Mouse (Mus musculus) adrenal gland, adult (tissue): ENCODE results near the gene Dop1b.
"Not testable (repeated sequence)": the region's sequence is repeated elsewhere in the genome, so short reads cannot be mapped to it uniquely, and the experiment has no call there.

Experiments used
- DNase-seq, 2 experiments: peaks; one replicate each; pipeline ENCODE4 v3.0.0; 2022 to 2023; ENCODE audit warnings: low spot score in 1 of 2; ENCODE audit not compliant: inconsistent age in 2 of 2

Gene Dop1b

DNA sequence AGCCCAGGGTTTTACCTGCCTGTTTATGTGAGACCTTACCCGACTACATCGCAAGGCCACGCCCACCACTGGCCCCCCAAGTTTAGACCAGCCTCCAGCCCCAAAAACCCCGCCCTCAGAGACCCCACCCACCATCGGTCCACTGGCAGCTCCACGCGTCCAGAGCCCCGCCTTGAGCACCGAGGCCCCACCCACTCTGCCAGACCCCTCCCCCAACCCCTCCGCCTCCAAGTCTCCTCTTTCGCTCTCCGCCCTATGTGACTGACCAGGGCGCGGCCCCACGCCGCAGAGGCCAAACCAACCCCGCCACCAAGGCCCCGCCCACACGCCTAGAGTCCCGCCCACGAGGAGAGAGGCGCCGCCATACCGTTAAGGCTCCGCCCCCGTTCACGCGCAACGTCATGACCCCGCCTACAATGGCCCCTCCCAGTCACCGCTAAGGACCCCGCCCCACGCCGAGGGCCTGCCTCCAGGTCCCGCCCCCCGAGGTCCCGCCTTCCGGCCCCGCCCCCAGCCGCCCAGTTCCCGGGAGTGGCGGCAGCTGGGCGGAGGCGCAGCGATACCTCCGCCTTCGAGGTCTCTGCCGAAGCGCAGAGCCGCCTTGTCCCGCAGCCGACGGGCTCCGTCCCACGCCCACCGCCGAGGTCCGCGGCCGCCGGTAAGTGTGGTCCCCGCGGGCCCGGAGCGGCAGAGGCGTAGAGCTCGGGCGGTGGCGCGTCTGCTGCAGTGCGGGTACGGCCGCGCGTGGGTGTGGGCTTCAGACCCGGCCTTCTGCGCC is at the start of gene Dop1b:
TSS of gene Dop1b (plus strand) at position 494 of the 778 bp plus-strand sequence.
- peak; percentile 99 to 100 for DNase-seq

DNA sequence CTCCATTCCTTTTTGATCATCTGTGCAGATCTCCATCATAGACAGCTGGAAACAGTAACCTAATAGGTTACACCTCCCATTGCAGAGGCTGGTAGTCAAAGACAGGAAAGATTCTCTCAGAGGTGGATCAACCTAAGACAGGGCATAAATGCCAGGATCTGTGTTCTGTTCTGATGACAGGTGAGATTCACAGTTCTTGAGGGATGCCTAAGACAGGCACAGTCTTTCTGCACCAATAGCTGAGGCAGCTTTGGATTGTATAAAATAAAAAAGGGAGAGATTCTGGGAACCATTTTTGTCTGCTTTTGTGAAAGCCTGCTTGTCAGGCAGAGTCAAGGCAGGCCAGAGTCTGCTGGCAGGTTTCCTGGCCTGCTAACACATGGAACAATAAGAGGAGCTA is 43.7 kb upstream of the Dop1b start:
- no peak for DNase-seq

DNA sequence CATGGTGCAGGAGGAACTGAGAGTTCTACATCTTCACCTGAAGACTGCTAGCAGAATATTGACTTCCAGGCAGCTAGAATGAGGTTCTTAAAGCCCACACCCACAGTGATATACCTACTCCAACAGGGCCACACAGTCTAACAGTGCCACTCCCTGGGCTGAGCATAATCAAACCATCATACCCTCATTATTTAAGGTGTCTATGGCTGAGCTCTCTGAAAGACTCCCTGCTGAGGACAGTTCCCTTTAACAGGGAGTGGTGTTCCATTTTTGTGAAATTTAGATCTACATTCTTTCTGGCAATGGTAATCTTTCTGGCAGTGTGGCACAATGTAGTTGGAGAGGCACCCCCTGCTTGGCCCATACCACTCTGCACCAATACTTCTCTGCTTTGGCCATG is 42.2 kb upstream of the Dop1b start:
- DNase-seq = no peak

DNA sequence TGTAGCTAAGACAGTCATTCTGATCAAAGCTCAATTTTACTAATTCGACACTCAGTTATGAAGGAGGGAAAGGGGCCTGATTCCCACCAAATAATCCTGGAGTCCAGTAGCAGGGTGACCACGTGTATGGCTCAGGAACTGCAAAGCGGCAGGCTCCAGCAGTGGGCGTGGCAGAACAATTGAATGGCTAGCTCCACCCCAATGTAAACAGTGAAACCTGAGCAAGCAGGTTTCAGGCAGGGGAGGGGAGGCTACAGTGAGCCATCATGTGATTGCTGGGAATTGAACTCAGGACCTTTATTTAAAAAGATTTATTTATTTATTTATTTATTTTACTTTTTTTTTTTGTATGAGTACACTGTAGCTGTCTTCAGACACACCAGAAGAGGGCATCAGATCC is 41.2 kb upstream of the Dop1b start:
- DNase-seq = not testable (repeated sequence)

DNA sequence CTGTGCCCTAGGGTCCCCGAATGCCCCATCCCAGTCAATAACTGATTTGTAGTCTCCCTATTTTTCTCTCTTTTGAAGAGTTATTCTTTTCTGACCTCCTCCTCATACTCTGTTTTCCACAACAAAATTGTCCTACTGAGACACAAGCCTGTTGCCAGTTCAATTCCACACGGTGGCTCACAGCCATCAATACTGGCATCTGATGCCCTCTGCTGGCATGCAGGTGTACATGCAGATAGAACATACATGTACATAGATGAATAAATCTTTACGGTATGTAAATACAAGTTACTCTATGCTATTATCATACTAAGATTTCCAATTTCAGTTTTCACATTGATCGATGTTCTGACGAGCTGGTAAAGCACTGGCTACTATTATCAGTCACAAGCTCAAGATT is 40.6 kb upstream of the Dop1b start:
- DNase-seq = no peak

DNA sequence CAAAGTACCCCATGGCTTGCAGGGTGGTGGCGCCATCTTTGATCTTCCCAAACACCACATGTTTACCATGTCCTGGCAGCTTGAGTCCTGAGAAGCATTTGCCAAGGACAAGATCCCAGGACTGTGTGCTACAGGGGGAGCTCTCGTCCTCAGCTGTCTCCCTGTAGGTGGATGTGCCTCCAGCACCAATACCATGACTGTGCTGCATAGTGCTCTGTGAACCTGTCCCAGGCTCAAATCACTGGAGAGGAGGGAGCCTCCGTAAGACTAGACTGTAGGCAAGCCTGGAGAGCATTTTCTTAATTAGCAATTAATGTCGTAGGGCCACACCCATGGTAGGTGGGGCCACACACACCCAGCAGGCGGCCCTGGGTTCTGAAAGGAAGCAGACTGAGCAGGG is 35.3 kb upstream of the Dop1b start:
- DNase-seq = no peak

DNA sequence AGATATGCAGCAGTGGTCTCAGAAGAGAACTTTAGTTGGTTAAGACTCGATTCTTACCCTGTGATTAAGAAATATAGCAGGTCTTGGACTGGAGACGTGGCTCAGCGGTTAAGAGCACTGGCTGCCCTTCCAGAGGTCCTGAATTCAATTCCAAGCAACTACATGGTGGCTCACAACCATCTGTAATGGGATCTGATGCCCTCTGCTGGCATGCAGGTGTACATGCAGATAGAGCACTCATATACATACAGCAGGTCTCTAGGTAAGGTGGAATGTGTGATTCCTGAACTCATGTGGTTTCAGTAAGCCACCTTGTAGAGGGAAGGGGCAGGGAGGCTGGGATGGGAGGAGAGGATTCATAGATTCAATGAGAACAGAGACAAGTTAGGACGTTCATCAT is 33.5 kb upstream of the Dop1b start:
- DNase-seq = no peak

DNA sequence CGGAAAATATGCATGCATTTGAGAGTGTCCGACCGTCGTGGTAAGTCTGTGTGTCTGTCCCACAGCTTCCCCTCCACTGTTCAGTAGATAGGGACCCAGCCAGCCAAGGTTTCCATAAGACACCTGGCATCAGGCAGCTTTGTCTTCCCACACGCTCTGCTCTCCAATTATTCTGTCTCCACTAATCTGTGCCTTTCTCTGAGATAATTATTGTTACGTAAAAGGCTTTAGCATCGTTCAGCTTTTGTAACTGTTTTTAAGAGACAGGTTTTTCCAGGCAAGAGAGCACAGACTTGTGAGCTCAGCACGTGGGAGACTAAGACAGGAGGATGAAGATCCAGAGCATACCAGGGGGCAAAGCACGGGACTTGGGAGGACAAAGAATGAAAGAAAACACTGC is 32.5 kb upstream of the Dop1b start:
- DNase-seq = no peak

DNA sequence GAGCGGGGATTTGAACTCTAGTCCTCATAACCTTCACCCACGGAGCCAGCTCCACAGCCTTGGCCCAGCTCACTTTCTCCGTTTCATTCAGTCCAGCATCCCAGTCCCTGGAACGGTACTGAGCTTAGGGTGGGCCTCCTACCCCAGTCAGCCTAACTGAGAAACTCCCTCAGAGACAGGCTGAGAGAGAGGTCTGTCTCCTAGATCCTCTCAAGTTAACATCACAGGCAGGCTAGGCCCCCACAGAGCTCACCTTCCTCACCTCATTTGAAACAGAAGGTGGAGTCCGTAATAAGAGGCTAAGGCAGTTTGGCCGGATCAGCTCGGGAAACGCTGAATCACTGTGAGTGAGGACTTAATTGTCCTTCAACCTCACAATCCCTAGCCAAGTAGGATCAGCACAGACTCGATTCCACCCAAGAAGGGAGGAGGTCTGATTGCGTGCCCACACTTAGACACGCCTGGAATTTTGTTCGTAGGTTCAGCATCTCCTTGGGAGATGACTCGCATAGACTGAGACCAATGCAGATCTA is 29.5 kb upstream of the Dop1b start:
- DNase-seq = no peak

DNA sequence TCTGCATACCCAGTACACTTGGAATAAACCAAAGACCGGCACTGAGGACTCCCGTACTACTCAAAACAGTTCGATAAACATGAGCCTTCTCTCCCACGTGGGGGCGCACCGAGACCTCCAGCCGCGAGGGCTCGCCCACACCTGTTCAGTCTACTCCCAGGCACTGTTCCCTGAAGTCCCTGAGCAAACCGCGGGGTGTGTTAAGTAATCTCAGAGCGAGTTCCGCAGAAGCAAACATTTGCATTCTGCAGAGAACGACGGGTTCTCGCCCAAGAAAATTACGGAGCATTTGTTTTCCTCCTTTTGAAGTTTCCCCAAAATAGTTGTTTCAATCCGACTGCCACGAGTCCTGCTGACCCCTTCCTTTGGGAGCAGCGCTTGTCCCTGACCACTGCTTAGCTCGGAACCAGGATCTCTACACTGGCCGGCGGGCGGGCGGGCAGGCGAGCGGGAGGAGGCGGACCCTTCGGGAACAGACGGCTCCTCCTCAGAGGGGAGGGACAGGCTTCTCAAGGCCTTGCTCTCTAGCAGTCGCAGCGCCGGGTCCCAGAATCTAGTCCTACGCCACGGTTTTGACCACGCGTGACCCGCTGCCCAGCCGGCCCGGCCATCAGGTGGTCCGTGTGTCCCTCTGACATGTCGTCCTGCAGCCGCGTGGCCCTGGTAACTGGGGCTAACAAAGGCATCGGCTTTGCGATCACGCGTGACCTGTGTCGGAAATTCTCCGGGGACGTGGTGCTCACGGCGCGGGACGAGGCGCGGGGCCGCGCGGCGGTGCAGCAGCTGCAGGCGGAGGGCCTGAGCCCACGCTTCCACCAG is 28.8 kb upstream of the Dop1b start, which contains the start of gene Cbr3:
TSS of gene Cbr3 (plus strand) at position 527 of the 819 bp plus-strand sequence.
- DNase-seq = peak; percentile 83 to 94

DNA sequence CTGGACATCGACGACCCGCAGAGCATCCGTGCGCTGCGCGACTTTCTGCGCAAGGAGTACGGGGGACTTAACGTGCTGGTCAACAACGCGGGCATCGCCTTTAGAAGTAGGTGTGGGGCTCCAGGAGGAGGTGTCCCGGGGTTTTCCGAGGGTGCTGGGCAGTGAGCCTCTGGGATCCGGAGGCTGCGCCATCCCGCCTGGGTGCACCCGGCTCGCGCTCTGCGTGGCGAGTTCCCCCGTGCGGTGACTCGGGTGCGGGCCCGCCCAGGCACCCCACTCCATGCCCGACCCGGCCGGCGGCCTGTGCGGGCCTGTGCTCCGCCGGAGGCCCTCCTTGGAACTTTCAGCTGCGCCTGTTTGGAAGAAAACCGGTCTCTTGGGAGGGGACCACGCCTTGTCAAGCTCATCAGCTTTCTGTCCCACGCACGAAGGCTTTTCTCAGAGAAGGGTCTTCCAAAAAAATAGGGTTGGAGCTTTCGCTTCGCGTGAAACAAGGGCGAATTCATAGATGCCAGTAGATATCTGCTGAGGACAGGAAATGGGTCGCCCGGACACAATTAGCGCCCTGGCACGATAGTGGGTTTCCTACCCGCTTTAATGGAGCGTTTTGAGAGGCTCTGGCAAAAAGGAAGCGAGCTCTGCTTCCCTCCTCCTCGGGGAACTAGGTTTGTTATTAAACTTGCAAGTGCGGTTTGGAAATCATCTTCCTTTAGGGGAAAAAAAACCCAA is 28.0 kb upstream of the Dop1b start:
- peak; percentile 57 to 78 for DNase-seq

DNA sequence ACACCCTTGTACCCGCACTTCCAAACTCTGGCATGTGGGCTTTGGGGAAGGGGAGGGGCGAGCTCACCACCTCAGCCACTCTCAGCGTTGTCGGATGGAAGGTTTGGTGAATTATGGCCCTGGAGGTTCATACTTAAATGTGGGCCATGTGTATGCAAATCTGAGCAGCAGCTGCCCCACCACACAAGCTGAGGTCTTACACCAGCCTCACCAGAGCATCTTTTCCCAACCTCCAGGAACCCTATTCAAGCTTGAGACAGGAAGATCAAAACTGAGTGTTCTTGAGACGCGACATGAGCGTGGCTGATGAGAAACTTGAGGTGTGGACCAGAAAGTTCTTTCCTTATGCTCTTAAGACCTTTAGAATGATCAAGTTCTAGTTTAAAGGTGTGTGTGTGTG is 27.3 kb upstream of the Dop1b start:
- DNase-seq = no peak

DNA sequence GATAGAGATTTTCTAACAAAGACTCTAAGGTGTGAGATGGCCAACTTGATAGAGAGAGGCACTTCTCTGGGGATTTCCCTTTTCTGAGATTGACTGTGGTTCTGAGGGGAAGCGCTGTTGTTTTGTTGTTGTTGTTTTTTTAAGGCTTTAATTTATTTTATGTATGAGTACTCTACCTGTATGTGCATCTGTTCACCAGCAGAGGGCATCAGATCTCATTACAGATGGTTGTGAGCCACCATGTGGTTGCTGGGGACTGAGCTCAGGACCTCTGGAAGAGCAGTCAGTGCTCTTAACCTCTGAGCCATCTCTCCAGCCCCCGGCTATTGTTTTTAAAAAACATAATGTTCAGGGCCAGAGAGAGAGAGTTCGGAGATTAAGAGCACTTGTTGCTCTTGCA is 25.9 kb upstream of the Dop1b start:
- DNase-seq = not testable (repeated sequence)

DNA sequence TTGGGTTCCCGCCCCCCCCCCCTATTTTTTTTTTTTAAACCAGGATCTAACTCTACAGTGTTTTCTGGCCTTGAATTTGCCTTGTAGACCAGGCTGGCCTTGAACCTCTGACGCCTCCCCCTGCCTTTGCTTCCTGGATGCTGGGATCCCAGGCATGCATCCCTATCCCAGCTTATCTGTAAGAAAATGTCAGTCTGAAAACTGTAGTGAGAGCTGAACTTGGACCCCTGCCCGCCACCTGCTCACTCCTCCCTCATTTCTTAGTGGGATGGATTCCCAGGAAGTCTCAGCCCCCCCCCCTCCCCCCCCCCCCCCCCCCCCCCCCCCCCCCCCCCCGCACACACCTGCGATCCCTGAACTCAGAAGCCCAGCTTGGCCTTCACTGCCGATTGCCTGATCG is 25.3 kb upstream of the Dop1b start:
- DNase-seq = no peak

DNA sequence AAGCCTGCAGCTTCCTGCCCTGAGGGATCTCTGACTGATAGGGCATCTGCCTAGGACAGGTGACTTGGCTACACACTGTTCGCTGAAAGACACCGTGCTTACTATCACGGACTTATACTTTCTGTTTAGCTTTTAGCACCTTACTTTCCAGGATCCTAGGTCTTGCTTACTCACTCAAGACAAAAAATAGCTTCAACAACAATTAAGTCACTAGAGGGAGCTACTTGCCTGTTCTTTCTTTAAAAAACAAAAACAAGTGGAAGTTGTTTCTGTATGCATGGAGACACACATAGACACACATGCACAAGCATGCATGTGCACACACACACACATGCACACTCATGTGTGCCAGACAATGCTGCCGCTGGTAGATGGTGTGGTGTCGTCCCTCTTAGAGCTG is 24.8 kb upstream of the Dop1b start:
- DNase-seq = peak in 1 of 2 experiments; percentile 73

DNA sequence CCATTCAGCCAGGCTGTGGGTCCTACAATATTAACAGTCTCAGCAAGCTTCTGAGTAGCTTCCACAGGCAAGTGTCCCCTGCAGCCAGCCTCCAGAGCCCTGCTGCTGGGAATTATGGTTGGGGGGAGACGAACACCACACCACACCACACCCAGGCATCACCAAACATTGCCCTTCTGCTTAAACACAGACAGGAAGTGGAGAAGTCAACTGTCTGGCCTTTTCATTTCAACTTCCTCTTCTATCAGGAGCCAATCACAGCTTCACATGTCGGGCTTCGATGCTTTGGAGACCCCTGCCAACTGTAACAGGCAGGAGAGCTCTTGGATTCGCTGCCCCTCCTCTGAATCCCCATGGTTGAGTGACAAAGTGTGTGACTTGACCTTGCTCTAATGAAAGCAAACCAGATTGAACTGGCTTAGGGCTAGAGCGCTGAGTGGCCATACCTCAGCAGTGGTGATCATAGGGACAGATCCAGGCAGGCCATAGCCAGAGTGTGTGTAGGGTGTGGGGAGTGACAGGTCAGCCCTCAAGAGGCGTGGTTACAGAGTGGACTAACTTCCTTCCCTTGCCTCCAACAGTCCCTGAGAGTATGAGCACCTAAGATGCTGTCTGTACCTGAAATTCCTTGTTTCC is 20.4 kb upstream of the Dop1b start:
- DNase-seq = no peak

DNA sequence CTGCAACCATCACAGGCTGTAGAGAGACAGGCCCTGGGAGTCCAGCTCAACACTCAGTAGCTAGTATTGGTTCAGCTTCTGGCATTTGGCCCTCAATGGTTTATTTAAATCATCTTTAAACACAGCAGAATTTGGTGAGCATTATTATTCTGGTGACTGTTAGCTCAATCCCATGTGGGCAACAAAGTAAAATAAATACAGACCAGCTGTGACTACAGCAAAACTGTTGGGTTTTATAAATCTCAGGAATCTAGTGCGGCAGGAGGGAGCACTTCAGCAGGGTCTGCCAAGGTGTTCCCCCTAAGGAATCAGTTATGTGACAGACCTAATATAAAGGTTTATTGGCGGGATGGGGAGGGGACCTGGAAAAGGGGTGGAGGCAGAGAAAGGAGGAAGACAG is 19.0 kb upstream of the Dop1b start:
- DNase-seq = no peak

DNA sequence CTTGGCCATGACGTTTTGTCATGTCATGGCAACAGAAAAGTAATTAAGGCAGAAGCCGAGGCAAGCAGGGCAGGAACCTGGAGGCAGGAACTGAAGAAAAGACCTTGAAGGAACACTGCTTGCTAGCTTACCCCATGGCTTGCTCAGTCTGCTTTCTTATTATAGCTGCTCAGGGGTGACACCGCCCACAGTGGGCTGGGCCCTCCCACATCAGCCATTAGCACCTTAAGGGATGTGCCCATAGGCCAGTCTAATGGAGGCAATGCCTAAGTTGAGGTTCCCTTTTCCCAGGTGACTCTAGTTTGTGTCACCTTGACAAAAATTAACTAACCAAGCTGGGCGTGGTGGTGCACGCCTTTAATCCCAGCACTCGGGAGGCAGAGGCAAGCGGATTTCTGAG is 4.6 kb upstream of the Dop1b start:
- no peak for DNase-seq

DNA sequence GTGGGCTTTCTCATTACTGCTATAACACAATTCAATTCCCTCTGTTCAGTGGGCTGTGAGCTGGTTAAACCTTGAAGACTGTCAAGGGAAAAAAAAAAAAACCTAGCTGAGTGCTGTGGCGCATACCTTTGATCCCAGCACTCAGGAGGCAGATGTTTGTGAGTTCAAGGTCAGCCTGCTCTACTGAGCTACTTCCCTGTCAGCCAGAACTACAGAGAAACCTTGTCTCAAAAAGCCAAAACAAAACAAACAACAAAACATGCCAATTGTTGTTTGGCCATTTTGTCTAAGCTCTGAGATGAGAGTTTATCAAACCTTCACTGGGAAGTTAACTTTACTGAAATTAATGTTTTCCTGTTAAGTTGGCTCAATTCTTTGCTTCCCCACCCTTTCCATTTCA is 2.5 kb upstream of the Dop1b start:
- no peak for DNase-seq

DNA sequence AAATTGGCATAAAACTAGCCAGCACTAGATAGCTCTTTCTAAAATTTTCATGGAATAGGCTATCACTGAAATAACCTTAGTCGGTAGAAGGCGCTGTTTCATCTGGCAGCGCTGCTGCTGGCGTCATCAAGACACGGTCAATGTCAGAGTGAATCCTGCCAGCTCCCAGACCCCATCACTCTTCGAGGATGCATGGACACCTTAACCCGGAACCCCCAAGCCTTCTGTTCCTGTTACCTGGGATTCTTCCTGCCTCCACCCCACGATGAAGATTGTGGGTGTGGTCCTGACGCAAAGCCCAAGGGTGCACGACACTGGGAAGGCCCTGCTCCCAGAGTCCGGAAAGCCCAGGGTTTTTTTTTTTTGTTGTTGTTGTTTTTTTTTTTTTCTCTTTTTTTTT is 780 bp upstream of the Dop1b start:
- DNase-seq = peak; percentile 80 to 94
